Mouse (Mus musculus) olfactory bulb, adult 2 months (tissue): ENCODE data around the gene Hnrnpa3. TPM values are rescaled to one million over a fixed set of nuclear protein-coding genes. Genes with fewer than 3 reads are reported as not detected.
"Not testable (repeated sequence)": the region's sequence is repeated elsewhere in the genome, so short reads cannot be mapped to it uniquely, and the experiment has no call there.

Source experiments
- H3K27ac ChIP-seq: fragments of 200-500 bp; 2 replicates; pipeline ENCODE4 v1.5.1; 2012; ENCODE audit warnings: low read depth, low read length; ENCODE audit not compliant: insufficient read depth
- H3K4me1 ChIP-seq: fragments of 200-500 bp; 2 replicates; pipeline ENCODE4 v1.6.1; 2012; ENCODE audit warnings: low read length; ENCODE audit not compliant: control insufficient read depth, insufficient read depth
- H3K4me3 ChIP-seq: fragments of 200-500 bp; 2 replicates; pipeline ENCODE4 v1.5.1; 2012; ENCODE audit warnings: mild to moderate bottlenecking, low read depth, low read length, moderate library complexity; ENCODE audit not compliant: insufficient read depth
- CTCF ChIP-seq: fragments of 200-500 bp; IDR thresholded peaks from 2 replicates; pipeline ENCODE4 v1.5.1; 2012; ENCODE audit warnings: low read depth, mild to moderate bottlenecking, low read length, moderate library complexity; ENCODE audit not compliant: insufficient read depth
- POLR2A ChIP-seq: fragments of 200-500 bp; IDR thresholded peaks from 2 replicates; pipeline ENCODE4 v1.6.1; 2012; ENCODE audit warnings: mild to moderate bottlenecking, low read depth, low read length, moderate library complexity; ENCODE audit not compliant: insufficient read depth
- WGBS: fragments of 180-500 bp; shearing (Covaris S2); methylation state at CpG from one replicate; pipeline ENCODE4 v1.1.7; 2018; 5-methylcytosine and 5-hydroxymethylcytosine counted together
- polyA plus RNA-seq: library from polyadenylated mRNA; stranded (reverse); fragments of >200 nt; gene quantifications from 2 replicates; pipeline ENCODE4 v1.2.4, GENCODE M21; 2012; ENCODE audit warnings: low replicate concordance; ENCODE audit not compliant: missing spikeins, insufficient read depth, insufficient read length

Gene Hnrnpa3
- 328 and 410 TPM in 2 replicates for polyA plus RNA-seq

DNA sequence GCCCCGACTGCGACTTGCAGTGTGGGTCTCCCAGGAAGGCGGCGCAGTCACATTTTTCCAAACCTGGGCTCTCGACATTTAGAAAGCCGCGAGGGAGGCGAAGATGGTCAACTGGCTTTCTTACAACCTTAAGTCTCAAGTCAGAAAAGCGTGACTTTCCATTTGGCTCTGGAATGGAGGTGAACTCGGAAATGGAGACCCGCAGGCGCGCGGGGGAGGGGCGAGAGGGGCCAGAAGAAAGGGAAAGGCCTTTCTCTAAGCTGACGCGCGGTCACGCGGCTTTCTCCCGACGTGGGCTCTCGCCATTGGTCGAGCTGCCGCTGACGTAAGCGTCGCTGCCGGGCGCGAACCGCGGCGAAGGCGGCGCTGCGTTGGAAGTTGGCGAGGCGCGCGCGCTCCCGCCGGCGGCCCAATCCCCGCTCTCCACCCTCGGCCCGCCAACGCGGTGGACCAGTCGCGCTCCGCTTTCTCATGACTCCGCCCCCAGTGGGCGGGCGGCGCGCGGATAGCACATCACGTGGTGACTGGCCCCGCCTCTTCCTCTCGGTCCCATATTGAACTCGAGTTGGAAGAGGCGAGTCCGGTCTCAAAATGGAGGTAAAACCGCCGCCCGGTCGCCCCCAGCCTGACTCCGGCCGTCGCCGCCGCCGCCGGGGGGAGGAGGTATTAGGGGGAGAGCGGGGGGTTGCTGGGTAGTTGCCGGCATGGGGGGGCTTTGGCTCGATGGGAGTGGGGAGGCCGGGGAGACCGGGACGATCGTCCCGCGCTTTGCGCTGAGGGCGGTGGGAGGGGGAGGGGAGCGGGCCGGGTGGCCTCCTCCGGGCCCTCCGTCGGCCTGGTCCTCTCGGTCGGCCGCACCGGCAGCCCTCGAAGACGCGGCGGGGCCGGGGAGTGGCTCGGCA is at the start of gene Hnrnpa3:
Gene Hnrnpa3, plus strand, starts transcription at position 535 of the 902 bp plus-strand sequence.
- WGBS, result under 1% methylated on average over 102 of the region's 102 CpGs
- Histone ChIP-seq H3K4me1 (peaks cover 5% of the 10 kb centered on the region), H3K27ac (peak within 1 kb of the TSS; percentile 99), H3K4me3 (peak within 1 kb of the TSS; percentile 78)
- TF ChIP-seq CTCF (peak; percentile 16; the same call in 1 of the 2 replicates), POLR2A (peak; percentile 87)

DNA sequence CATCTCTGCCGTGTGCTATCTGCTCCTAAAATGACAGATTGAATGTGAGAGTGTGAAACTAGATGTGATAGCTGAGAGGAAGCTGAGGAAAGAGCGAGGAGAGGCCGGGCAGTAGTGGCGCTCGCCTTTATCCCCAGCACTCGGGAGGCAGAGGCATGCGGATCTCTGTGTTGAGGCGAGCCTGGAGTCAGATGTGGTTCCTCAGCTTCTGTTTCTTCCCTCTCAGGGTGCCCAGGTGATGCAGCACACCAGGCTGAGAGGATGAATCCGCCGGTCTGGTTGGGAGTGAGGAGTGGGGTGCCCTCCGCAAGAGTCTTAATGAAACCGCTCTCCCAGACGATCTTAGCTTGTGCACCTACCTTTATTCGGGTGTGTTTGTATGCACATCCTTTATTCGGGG is 49.1 kb upstream of the Hnrnpa3 start:
- WGBS, result 67% methylated on average over 15 of the region's 15 CpGs
- Histone ChIP-seq H3K4me1 (peaks cover 20% of the 10 kb centered on the region), H3K4me3 (peak overlapping the region; percentile 19; the same call in 1 of the 2 replicates), H3K27ac (no peak overlapping the region)
- TF ChIP-seq CTCF (no peak), POLR2A (no peak)

DNA sequence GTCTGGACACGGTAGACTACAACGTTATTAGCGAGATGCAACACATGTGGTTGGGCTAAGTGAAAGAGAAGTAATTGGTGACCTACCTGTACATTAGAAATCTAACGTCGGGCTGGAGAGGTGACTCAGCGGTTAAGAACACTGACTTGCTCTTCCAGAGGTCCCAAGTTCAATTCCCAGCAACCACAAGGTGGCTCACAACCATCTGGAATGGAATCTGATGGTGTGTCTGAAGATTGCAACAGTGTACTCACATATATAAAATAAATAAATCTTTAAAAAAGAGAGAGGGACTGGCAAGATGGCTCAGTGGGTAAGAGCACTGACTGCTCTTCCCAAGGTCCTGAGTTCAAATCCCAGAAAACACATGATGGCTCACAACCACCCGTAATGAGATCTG is 48.5 kb upstream of the Hnrnpa3 start:
- peaks cover 20% of the 10 kb centered on the region for H3K4me1 ChIP-seq
- not testable (repeated sequence) for H3K4me3 ChIP-seq, H3K27ac ChIP-seq
- WGBS, result 86% methylated on average over 7 of the region's 7 CpGs

DNA sequence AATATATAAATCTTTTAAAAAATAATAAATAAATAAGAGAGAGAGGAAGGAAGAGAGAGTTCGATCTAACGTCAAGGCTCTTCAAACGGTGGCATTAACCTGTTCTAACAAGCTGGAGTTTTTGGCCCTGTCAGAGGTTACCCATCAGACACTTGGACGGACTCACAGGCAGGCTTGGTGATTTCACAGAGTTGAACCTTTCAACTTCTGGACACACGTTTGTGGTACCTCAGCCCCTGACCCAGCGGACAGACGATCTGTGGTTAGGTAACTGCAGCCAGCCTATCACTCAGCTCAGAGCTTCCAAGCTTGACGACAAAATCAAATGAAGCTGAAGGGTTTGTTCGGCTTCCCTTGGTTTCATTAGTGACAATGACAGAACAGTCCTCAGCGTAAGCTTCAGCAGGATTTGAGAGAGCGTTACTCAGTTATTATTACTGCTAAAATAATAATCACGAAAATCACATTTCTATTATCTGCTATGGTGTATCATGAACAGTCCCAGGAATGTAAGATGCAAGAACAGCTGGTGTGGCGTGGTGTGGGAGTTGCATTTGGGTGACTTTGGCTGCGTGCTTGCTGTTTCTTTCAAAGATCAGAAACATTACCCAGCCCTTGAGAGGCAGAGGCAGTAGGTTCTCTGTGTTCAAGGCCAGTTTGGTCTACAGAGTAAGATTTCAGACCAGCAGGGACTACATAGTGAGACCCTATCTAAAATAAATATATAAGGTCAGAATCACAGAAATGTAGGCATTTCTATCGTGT is 47.8 kb upstream of the Hnrnpa3 start:
- no peak for TF ChIP-seq CTCF
- TF ChIP-seq POLR2A, result no peak
- Histone ChIP-seq H3K27ac (no peak overlapping the region), H3K4me1 (peaks cover 20% of the 10 kb centered on the region), H3K4me3 (no peak overlapping the region)
- WGBS, result 88% methylated on average over 15 of the region's 15 CpGs

DNA sequence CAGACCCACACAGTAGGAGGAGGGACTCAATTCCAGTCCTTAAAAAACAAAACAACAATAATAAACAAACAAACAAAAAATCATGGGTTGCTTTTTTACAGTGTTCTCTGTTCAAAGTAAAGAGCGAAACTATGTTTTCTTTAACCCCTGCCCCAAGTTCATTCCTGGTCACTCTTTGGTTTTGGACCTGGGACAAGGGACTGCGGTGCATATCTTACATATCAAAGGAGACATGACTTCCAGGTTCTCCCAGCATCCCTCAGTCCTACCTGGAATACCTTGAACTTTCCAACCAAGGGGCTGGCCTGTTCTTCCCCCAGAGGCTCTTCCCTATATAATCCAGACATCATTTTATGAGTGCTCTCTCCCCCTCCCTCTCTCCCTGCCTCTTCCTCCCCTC is 47.1 kb upstream of the Hnrnpa3 start:
- Histone ChIP-seq H3K4me3 (no peak overlapping the region), H3K27ac (no peak overlapping the region), H3K4me1 (peaks cover 22% of the 10 kb centered on the region)
- whole genome bisulfite sequencing, result 94% methylated on average over 2 of the region's 2 CpGs
- TF ChIP-seq CTCF (no peak), POLR2A (no peak)

DNA sequence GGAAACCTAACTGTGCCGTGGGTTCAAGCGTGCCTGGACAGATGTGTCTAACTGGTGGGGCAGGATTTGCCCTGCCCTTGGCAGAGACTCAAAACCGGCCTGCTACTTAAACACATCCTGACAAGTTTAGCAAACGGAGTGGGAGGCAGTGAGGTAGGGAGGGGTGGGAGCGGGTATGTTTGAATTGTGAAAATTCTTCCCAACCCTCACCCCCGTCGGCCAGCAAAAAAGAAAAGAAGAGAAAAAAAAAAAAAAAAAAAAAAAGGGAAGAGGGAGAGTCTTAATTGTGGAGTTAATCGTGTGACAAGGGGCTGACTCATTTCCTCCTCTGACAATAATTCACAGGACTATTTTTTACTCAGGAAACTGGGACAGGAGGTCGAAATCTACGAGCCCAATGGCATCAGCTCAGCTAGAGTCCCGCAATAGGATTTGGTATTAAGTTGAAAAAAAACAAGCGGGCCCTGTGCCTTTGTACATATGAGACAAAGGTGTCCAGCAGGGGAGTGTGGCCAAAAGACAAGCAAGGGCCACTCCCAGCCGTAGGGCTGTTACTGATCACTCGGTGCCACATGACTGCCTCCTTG is 46.0 kb upstream of the Hnrnpa3 start:
- WGBS, result 15% methylated on average over 14 of the region's 14 CpGs
- TF ChIP-seq CTCF (no peak), POLR2A (no peak)
- H3K4me3 ChIP-seq, result no peak overlapping the region

DNA sequence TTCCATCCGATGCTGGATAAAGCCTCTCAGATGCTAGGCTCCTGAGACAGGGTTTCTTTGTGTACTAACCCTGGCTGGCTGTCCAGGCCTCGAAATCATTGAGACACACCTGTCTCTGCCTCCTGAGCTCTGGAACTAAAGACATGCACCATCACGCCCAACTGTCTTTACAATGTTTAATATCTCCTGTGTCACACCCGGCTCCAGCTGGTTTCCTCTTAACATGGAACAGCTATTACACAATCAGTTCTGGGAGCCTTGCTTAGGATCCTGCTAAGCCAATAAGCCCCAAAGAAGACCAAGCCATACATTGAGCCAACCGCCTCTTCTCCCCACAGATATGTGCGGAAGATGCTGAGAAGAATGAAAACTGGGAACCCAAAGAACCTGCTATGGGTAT is 44.5 kb upstream of the Hnrnpa3 start:
- Histone ChIP-seq H3K4me3 (no peak overlapping the region), H3K27ac (no peak overlapping the region), H3K4me1 (peaks cover 17% of the 10 kb centered on the region)
- WGBS, result 95% methylated on average over 6 of the region's 6 CpGs
- TF ChIP-seq POLR2A (no peak), CTCF (no peak)

More for the DNA sequence above, 46.0 kb upstream of the Hnrnpa3 start:
- peak overlapping the region; percentile 48 for H3K27ac ChIP-seq
- peaks cover 22% of the 10 kb centered on the region for H3K4me1 ChIP-seq

DNA sequence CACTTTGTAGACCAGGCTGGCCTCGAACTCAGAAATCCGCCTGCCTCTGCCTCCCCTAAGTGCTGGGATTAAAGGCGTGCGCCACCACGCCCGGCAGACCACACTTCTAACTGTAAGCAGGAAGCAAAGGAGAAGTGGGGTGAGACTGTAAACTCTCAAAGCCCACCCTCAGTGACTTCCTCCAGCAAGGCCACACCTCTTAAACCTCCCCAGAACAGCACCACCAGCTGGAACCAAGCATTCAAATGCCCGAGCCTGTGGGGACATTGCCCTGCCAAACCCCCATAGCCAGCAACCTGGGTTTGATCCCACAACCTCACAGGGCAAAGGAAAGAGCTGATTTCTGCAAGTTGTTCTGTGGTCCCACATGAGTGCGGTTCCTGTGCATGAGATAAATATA is 42.1 kb upstream of the Hnrnpa3 start:
- Histone ChIP-seq H3K27ac (no peak overlapping the region), H3K4me1 (peaks cover 11% of the 10 kb centered on the region), H3K4me3 (no peak overlapping the region)
- 95% methylated on average over 8 of the region's 8 CpGs for WGBS
- TF ChIP-seq CTCF (no peak), POLR2A (no peak)

DNA sequence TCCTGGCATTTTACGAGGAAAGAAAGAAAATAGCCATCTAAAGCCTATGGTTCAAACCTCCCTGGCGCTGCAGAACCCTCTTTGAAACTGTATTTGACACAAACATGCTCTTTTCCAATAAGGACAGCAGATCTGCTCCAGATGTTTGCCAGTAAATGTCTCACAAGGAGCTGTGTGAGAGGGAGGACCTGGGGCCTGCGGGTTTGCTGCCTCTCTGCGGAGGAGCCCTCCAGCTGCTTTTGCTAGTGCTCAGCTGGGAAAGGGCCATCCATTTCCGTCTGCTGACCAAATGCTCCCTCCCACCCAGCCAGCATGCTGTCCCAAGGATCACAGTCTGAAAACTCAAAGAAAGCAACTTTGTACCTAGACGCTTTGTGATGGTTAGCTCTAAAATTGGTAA is 40.3 kb upstream of the Hnrnpa3 start:
- WGBS, result 69% methylated on average over 6 of the region's 6 CpGs
- TF ChIP-seq POLR2A, result no peak
- TF ChIP-seq CTCF, result no peak

More for the DNA sequence above, 40.3 kb upstream of the Hnrnpa3 start:
- H3K4me3 ChIP-seq, result no peak overlapping the region
- 0 out of 2 replicates have a peak, but pooled peaks cover 2% of the 10 kb centered on the region for H3K4me1 ChIP-seq
- no peak overlapping the region for H3K27ac ChIP-seq
